Mouse (Mus musculus): ENCODE data around the gene Olfr441. TPM values are rescaled to one million over a fixed set of nuclear protein-coding genes. Genes with fewer than 3 reads are reported as not detected.
"Not testable (repeated sequence)": the region's sequence is repeated elsewhere in the genome, so short reads cannot be mapped to it uniquely, and the experiment has no call there.

The Olfr441 gene
- 0.03 TPM in 1 of 2 replicates, not detected in the other for polyA plus RNA-seq (2012)

GRCm38 (mm10) chr6:43106069-43106468 is at the start of gene Olfr441:
TSS of gene Olfr441 (plus strand) at chr6:43106369.
- not testable (repeated sequence) for H3K4me3 ChIP-seq (replicated peaks)

DNA sequence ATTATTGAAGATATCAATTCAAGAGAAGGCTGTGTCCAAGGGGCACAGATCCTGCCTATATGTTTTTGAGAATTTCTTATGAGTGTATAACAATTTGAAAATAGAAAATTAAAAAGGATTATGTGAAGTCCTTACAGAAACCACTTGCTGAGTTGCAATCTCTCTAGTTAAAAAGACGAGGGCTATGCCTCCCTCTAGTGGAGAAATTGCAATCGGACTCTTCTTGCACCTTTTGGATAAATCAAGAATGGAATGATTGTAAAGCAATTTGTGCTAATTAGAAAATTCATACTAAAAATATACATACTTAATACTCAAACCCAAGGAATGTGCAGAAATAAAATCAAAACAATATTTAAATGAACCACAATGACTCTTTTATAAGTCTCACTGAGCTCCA is 27.4 kb upstream of the Olfr441 start:
- no peaks in the 10 kb centered on the region for H3K9me3 ChIP-seq (ENCODE audit: control insufficient read depth, low read length)
- H3K27me3 ChIP-seq (ENCODE audit: control insufficient read depth) = no peaks in the 10 kb centered on the region
- H3K4me3 ChIP-seq (replicated peaks) = no peak overlapping the region
- no peaks in the 10 kb centered on the region for H3K36me3 ChIP-seq (ENCODE audit: control insufficient read depth)
- no peak for TF ChIP-seq TAL1 (IDR thresholded peaks at IDR 0.05; ENCODE audit: low read length)
- TF ChIP-seq GATA1 (IDR thresholded peaks at IDR 0.05; ENCODE audit: low read length) = no peak
- no peaks in the 10 kb centered on the region for H3K4me1 ChIP-seq (ENCODE audit: control insufficient read depth)

More at GRCm38 (mm10) chr6:43106069-43106468, at the start of gene Olfr441:
- H3K9me3 ChIP-seq (ENCODE audit: control insufficient read depth, low read length); H3K27me3 ChIP-seq (ENCODE audit: control insufficient read depth); H3K4me1 ChIP-seq (ENCODE audit: control insufficient read depth); H3K36me3 ChIP-seq (ENCODE audit: control insufficient read depth): not testable (repeated sequence)

GRCm38 (mm10) chr6:43081405-43081804 is 24.8 kb upstream of the Olfr441 start:
- H3K4me3 ChIP-seq (replicated peaks); H3K36me3 ChIP-seq (ENCODE audit: control insufficient read depth); H3K9me3 ChIP-seq (ENCODE audit: control insufficient read depth, low read length); H3K27me3 ChIP-seq (ENCODE audit: control insufficient read depth); H3K4me1 ChIP-seq (ENCODE audit: control insufficient read depth): not testable (repeated sequence)

DNA sequence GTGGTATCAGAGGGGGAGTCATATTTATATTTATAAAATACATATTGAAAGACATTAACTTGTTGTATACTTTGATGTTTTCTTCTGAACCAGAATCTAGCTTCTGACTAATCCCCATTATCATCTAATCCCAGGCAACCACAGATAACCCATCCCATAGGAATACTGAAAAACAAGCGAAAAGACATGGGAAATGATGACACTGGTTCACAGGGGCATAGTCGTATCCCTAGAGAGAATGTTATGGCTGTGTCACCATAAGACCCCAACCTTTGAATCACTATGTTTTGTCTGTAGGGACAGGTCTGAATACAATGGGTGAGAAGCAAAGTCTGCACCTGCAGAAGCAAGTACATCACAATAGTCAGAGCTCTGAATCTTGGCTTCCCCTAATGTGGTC is 40.1 kb downstream of the Olfr441 start, which contains the start of gene Olfr237-ps1:
Gene Olfr237-ps1, plus strand, starts transcription at position 301 of the 400 bp plus-strand sequence.
- not testable (repeated sequence) for H3K27me3 ChIP-seq (ENCODE audit: control insufficient read depth); H3K9me3 ChIP-seq (ENCODE audit: control insufficient read depth, low read length); H3K4me3 ChIP-seq (replicated peaks)

DNA sequence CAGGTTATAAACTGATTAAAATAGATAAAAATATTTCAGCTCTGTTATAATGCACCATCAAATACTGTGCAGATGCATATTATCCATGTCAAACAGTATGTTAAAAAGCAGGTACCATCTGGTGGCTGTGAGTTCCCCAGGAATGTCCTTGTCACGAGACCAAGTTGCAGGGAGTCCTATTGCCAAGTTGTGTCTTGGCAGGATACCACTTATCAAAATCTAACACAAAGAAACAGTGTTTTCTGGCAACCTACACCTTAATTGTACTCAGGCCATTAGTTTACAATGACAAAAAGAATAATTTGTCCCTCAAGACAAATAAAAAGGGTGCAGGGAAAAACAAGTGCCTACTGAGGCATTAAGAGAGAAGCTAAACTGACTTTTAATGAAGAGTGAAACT is 53.3 kb downstream of the Olfr441 start:
- Histone ChIP-seq H3K4me3 (replicated peaks) (no peak overlapping the region), H3K9me3 (ENCODE audit: control insufficient read depth, low read length) (no peaks in the 10 kb centered on the region), H3K27me3 (ENCODE audit: control insufficient read depth) (no peaks in the 10 kb centered on the region), H3K4me1 (ENCODE audit: control insufficient read depth) (no peaks in the 10 kb centered on the region), H3K36me3 (ENCODE audit: control insufficient read depth) (no peaks in the 10 kb centered on the region)
- TF ChIP-seq TAL1 (IDR thresholded peaks at IDR 0.05; ENCODE audit: low read length) = no peak
- no peak for TF ChIP-seq GATA1 (IDR thresholded peaks at IDR 0.05; ENCODE audit: low read length)

More for the DNA sequence above, 40.1 kb downstream of the Olfr441 start, which contains the start of gene Olfr237-ps1:
- H3K36me3 ChIP-seq (ENCODE audit: control insufficient read depth); H3K4me1 ChIP-seq (ENCODE audit: control insufficient read depth): not testable (repeated sequence)

GRCm38 (mm10) chr6:43162982-43163381 is 56.8 kb downstream of the Olfr441 start, which contains the start of gene Olfr437:
TSS of gene Olfr437 (plus strand) at chr6:43163282.
- H3K9me3 ChIP-seq (ENCODE audit: control insufficient read depth, low read length) = no peaks in the 10 kb centered on the region
- no peaks in the 10 kb centered on the region for H3K36me3 ChIP-seq (ENCODE audit: control insufficient read depth)
- H3K4me1 ChIP-seq (ENCODE audit: control insufficient read depth) = no peaks in the 10 kb centered on the region
- no peak within 1 kb of the TSS for H3K4me3 ChIP-seq (replicated peaks)
- no peaks in the 10 kb centered on the region for H3K27me3 ChIP-seq (ENCODE audit: control insufficient read depth)
- no peak for TF ChIP-seq GATA1 (IDR thresholded peaks at IDR 0.05; ENCODE audit: low read length)
- TF ChIP-seq TAL1 (IDR thresholded peaks at IDR 0.05; ENCODE audit: low read length) = no peak

- H3K4me1 ChIP-seq (ENCODE audit: control insufficient read depth) = no peaks in the 10 kb centered on the region
- H3K36me3 ChIP-seq (ENCODE audit: control insufficient read depth) = no peaks in the 10 kb centered on the region
- H3K9me3 ChIP-seq (ENCODE audit: control insufficient read depth, low read length) = no peaks in the 10 kb centered on the region
- no peak overlapping the region for H3K4me3 ChIP-seq (replicated peaks)
- TF ChIP-seq TAL1 (IDR thresholded peaks at IDR 0.05; ENCODE audit: low read length) = no peak
- no peak for TF ChIP-seq GATA1 (IDR thresholded peaks at IDR 0.05; ENCODE audit: low read length)
- no peaks in the 10 kb centered on the region for H3K27me3 ChIP-seq (ENCODE audit: control insufficient read depth)
These were observed 61.1 kb downstream of the Olfr441 start for GRCm38 (mm10) chr6:43167246-43167645.

Other genes with a start within 250 kb of the Olfr441 start
- gene Olfr448, start 215.9 kb upstream of the Olfr441 start, polyA plus RNA-seq (2012) = not detected in 2 replicates
- 0.01 TPM in 1 of 2 replicates, not detected in the other for gene Olfr447, start 197.5 kb upstream of the Olfr441 start, polyA plus RNA-seq (2012)
- gene Olfr446, start 185.0 kb upstream of the Olfr441 start, polyA plus RNA-seq (2012) = not detected in 2 replicates
- gene Olfr444, start 157.3 kb upstream of the Olfr441 start, polyA plus RNA-seq (2012) = not detected in 2 replicates
- not detected in 2 replicates for gene Olfr237-ps1, start 40.2 kb downstream of the Olfr441 start, polyA plus RNA-seq (2012)
- not detected in 2 replicates for gene Olfr437, start 56.9 kb downstream of the Olfr441 start, polyA plus RNA-seq (2012)
- gene Olfr13, start 65.8 kb downstream of the Olfr441 start, polyA plus RNA-seq (2012) = not detected in 2 replicates
- gene Olfr435, start 90.8 kb downstream of the Olfr441 start, polyA plus RNA-seq (2012) = not detected in 2 replicates
- gene Olfr434, start 106.7 kb downstream of the Olfr441 start, polyA plus RNA-seq (2012) = not detected in 2 replicates
- gene Olfr47, start 125.2 kb downstream of the Olfr441 start, polyA plus RNA-seq (2012) = not detected in 2 replicates
- gene Arhgef5, start 159.2 kb downstream of the Olfr441 start, polyA plus RNA-seq (2012) = 0.01 TPM in 1 of 2 replicates, not detected in the other
- gene Nobox, start 203.2 kb downstream of the Olfr441 start, polyA plus RNA-seq (2012) = not detected in 2 replicates